Mouse (Mus musculus) MEL (cell line): Measurements from ENCODE around the gene B230217C12Rik. TPM values are rescaled to one million over a fixed set of nuclear protein-coding genes. Genes with fewer than 3 reads are reported as not detected.

Source experiments
- DNase-seq: peaks from one replicate; pipeline ENCODE4 v3.0.0; 2011; ENCODE audit warnings: low read depth, low spot score
- H3K27ac ChIP-seq: 2 replicates; pipeline ENCODE4 v1.5.1; 2012; ENCODE audit warnings: low read depth, mild to moderate bottlenecking, control low read depth, low read length, moderate library complexity; ENCODE audit not compliant: control insufficient read depth
- H3K27me3 ChIP-seq, 2 experiments: fragments of 150-350 bp in 1 of 2; sonication (generic) in 1 of 2; 2 replicates each; pipeline ENCODE4 v1.6.1; 2012; ENCODE audit warnings: low read length in 2 of 2, mild to moderate bottlenecking in 2 of 2, improper control_type of control experiment in 1 of 2, moderate library complexity in 1 of 2; ENCODE audit not compliant: insufficient read depth in 2 of 2, control insufficient read depth in 1 of 2
- H3K36me3 ChIP-seq, 2 experiments: 2 replicates each; pipeline ENCODE4 v1.6.1; 2012 to 2014; ENCODE audit warnings: low read length in 2 of 2, improper control_type of control experiment in 1 of 2, inconsistent platforms in 1 of 2, mild to moderate bottlenecking in 1 of 2; ENCODE audit not compliant: insufficient read depth in 2 of 2, control insufficient read depth in 1 of 2
- H3K4me1 ChIP-seq, 2 experiments: fragments of 150-350 bp in 1 of 2; sonication (generic) in 1 of 2; 2 replicates each; pipeline ENCODE4 v1.6.1; 2012; ENCODE audit warnings: low read length in 2 of 2, improper control_type of control experiment in 1 of 2, mild to moderate bottlenecking in 1 of 2; ENCODE audit not compliant: insufficient read depth in 2 of 2, control insufficient read depth in 1 of 2
- H3K4me3 ChIP-seq, 2 experiments: fragments of 150-350 bp in 1 of 2; sonication (generic) in 1 of 2; 2 replicates each; pipeline ENCODE4 v1.5.1; 2012; ENCODE audit warnings: low read depth in 2 of 2, low read length in 2 of 2, mild to moderate bottlenecking in 2 of 2, moderate library complexity in 2 of 2, control low read depth in 1 of 2, improper control_type of control experiment in 1 of 2; ENCODE audit not compliant: control insufficient read depth in 1 of 2, insufficient read depth in 1 of 2
- H3K79me2 ChIP-seq: 2 replicates; pipeline ENCODE4 v1.6.1; 2012; ENCODE audit warnings: mild to moderate bottlenecking, low read length, moderate library complexity; ENCODE audit not compliant: control insufficient read depth, poor library complexity, insufficient read depth
- H3K9ac ChIP-seq: 2 replicates; pipeline ENCODE4 v1.6.1; 2012; ENCODE audit warnings: low read depth, mild to moderate bottlenecking, control low read depth, low read length, moderate library complexity; ENCODE audit not compliant: control insufficient read depth, poor library complexity, severe bottlenecking
- H3K9me3 ChIP-seq: fragments of 150-350 bp; sonication (generic); replicated peaks from 2 replicates; pipeline ENCODE4 v1.6.1; 2012; ENCODE audit warnings: mild to moderate bottlenecking, low read length, improper control_type of control experiment, moderate library complexity; ENCODE audit not compliant: insufficient read depth
- BHLHE40 ChIP-seq: IDR thresholded peaks from 2 replicates; pipeline ENCODE4 v1.6.1; 2012; ENCODE audit warnings: low read depth, mild to moderate bottlenecking, inconsistent platforms, low read length, improper control_type of control experiment, borderline replicate concordance
- EP300 ChIP-seq, 2 experiments: IDR thresholded peaks; 2 replicates each; pipeline ENCODE4 v1.6.1; 2011; ENCODE audit warnings: improper control_type of control experiment in 2 of 2, low read length in 2 of 2, low read depth in 1 of 2, mild to moderate bottlenecking in 1 of 2
- HCFC1 ChIP-seq: IDR thresholded peaks from 2 replicates; pipeline ENCODE4 v1.6.1; 2012; ENCODE audit warnings: low read depth, mild to moderate bottlenecking, inconsistent platforms, low read length, improper control_type of control experiment, moderate library complexity
- JUND ChIP-seq: IDR thresholded peaks from 2 replicates; pipeline ENCODE4 v1.6.1; 2011; ENCODE audit warnings: low read depth, mild to moderate bottlenecking, improper control_type of control experiment, low read length
- KAT2A ChIP-seq: conservative IDR thresholded peaks from 2 replicates; pipeline ENCODE4 v1.6.1; 2012; ENCODE audit warnings: low read depth, low read length, improper control_type of control experiment, inconsistent platforms
- MAFK ChIP-seq: IDR thresholded peaks from 2 replicates; pipeline ENCODE4 v1.6.1; 2011; ENCODE audit warnings: low read depth, mild to moderate bottlenecking, low read length, improper control_type of control experiment, borderline replicate concordance
- MAX ChIP-seq: IDR thresholded peaks from 2 replicates; pipeline ENCODE4 v1.6.1; 2011; ENCODE audit warnings: low read length, improper control_type of control experiment
- MAZ ChIP-seq: IDR thresholded peaks from 2 replicates; pipeline ENCODE4 v1.6.1; 2012; ENCODE audit warnings: low read depth, mild to moderate bottlenecking, inconsistent platforms, low read length, improper control_type of control experiment
- MXI1 ChIP-seq: IDR thresholded peaks from 2 replicates; pipeline ENCODE4 v1.6.1; 2011; ENCODE audit warnings: mild to moderate bottlenecking, low read depth, low read length, improper control_type of control experiment
- MYB ChIP-seq: IDR thresholded peaks from 2 replicates; pipeline ENCODE4 v1.6.1; 2011; ENCODE audit warnings: mild to moderate bottlenecking, low read depth, low read length, improper control_type of control experiment
- MYC ChIP-seq: IDR thresholded peaks from 2 replicates; pipeline ENCODE4 v1.6.1; 2011; ENCODE audit warnings: low read depth, mild to moderate bottlenecking, low read length, improper control_type of control experiment, moderate library complexity
- POLR2AphosphoS2 ChIP-seq: IDR thresholded peaks from 2 replicates; pipeline ENCODE4 v1.6.1; 2011; ENCODE audit warnings: low read length, improper control_type of control experiment
- POLR2AphosphoS5 ChIP-seq: IDR thresholded peaks from 2 replicates; pipeline ENCODE4 v1.6.1; 2012; ENCODE audit warnings: low read depth, borderline replicate concordance, mild to moderate bottlenecking, inconsistent platforms, low read length, moderate library complexity, mixed read lengths
- RAD21 ChIP-seq: IDR thresholded peaks from 2 replicates; pipeline ENCODE4 v1.6.1; 2011; ENCODE audit warnings: mild to moderate bottlenecking, low read depth, low read length, improper control_type of control experiment
- RCOR1 ChIP-seq: IDR thresholded peaks from 2 replicates; pipeline ENCODE4 v1.6.1; 2012; ENCODE audit warnings: low read depth, mild to moderate bottlenecking, inconsistent platforms, low read length, improper control_type of control experiment
- SIN3A ChIP-seq: IDR thresholded peaks from 2 replicates; pipeline ENCODE4 v1.6.1; 2012; ENCODE audit warnings: low read length, improper control_type of control experiment, inconsistent platforms
- SMC3 ChIP-seq: IDR thresholded peaks from 2 replicates; pipeline ENCODE4 v1.6.1; 2011; ENCODE audit warnings: low read depth, low read length, improper control_type of control experiment
- TAL1 ChIP-seq: IDR thresholded peaks from 2 replicates; pipeline ENCODE4 v1.6.1; 2012; ENCODE audit warnings: mild to moderate bottlenecking, inconsistent platforms, low read length, moderate library complexity, mixed read lengths
- TCF12 ChIP-seq: IDR thresholded peaks from 2 replicates; pipeline ENCODE4 v1.6.1; 2014; ENCODE audit warnings: low read depth, mild to moderate bottlenecking, inconsistent platforms, low read length, improper control_type of control experiment, moderate library complexity
- USF1 ChIP-seq: IDR thresholded peaks from 2 replicates; pipeline ENCODE4 v1.6.1; 2014; ENCODE audit warnings: low read depth, mild to moderate bottlenecking, inconsistent platforms, low read length, improper control_type of control experiment, moderate library complexity
- USF2 ChIP-seq, 2 experiments: IDR thresholded peaks; 2 replicates each; pipeline ENCODE4 v1.6.1; 2011 to 2012; ENCODE audit warnings: improper control_type of control experiment in 2 of 2, low read length in 2 of 2, borderline replicate concordance in 1 of 2, inconsistent platforms in 1 of 2, low read depth in 1 of 2, mild to moderate bottlenecking in 1 of 2; ENCODE audit not compliant: insufficient read depth in 1 of 2
- ZC3H11A ChIP-seq: IDR thresholded peaks from 2 replicates; pipeline ENCODE4 v1.6.1; 2012; ENCODE audit warnings: low read depth, mild to moderate bottlenecking, inconsistent platforms, low read length, improper control_type of control experiment
- ZKSCAN1 ChIP-seq: IDR thresholded peaks from 2 replicates; pipeline ENCODE4 v1.6.1; 2012; ENCODE audit warnings: low read depth, mild to moderate bottlenecking, inconsistent platforms, low read length, improper control_type of control experiment, moderate library complexity
- ZMIZ1 ChIP-seq: IDR thresholded peaks from 2 replicates; pipeline ENCODE4 v1.6.1; 2012; ENCODE audit warnings: low read depth, mild to moderate bottlenecking, inconsistent platforms, low read length, improper control_type of control experiment, moderate library complexity
- ZNF384 ChIP-seq: IDR thresholded peaks from 2 replicates; pipeline ENCODE4 v1.6.1; 2012; ENCODE audit warnings: low read depth, mild to moderate bottlenecking, inconsistent platforms, low read length, improper control_type of control experiment
- polyA plus RNA-seq, 2 experiments: library from polyadenylated mRNA; stranded (reverse) in 1 of 2; unstranded in 1 of 2; fragments of >175 nt in 1 of 2; fragments of >200 nt in 1 of 2; gene quantifications; 2 replicates each; pipeline versions ENCODE4 v1.2.1 to v1.2.4; 2012; ENCODE audit warnings: low replicate concordance in 2 of 2, low read depth in 1 of 2; ENCODE audit not compliant: insufficient read length in 2 of 2, insufficient read depth in 1 of 2, missing spikeins in 1 of 2
- total RNA-seq: library from RNA; depleted of rRNA; stranded (reverse); fragments of 300-350 nt; gene quantifications from 2 replicates; pipeline ENCODE4 v1.2.3, GENCODE M21; 2012

Gene B230217C12Rik
- total and polyA plus RNA-seq, 3 experiments, result 0.81 TPM; not detected in 2

- TF ChIP-seq EP300 (IDR thresholded peaks at IDR 0.05; ENCODE audit: low read depth in 1 of 2, low read length in 2 of 2) (no peak), KAT2A (no peak), SMC3 (no peak), USF1 (no peak), RCOR1 (no peak), HCFC1 (no peak), ZNF384 (no peak), TCF12 (no peak), RAD21 (no peak)
- H3K36me3 ChIP-seq, result peaks cover 0 to 7% of the 10 kb centered on the region in 2 experiments; a peak in 2 of 4 replicates
- no peaks in the 10 kb centered on the region for H3K27me3 ChIP-seq
- no peak overlapping the region for H3K9ac ChIP-seq
- no peak overlapping the region for H3K4me3 ChIP-seq
- no peak overlapping the region for H3K27ac ChIP-seq
- DNase-seq, result no peak
- H3K9me3 ChIP-seq, result no peaks in the 10 kb centered on the region
- H3K79me2 ChIP-seq, result no peaks in the 10 kb centered on the region
- peaks cover 0 to 11% of the 10 kb centered on the region in 2 experiments; a peak in 3 of 4 replicates for H3K4me1 ChIP-seq
Observed at GRCm38 (mm10) chr11:97811569-97812362, 28.8 kb upstream of the B230217C12Rik start.

- Histone ChIP-seq H3K27ac (no peak overlapping the region), H3K36me3 (peaks cover 0 to 7% of the 10 kb centered on the region in 2 experiments; a peak in 2 of 4 replicates), H3K79me2 (no peaks in the 10 kb centered on the region), H3K27me3 (no peaks in the 10 kb centered on the region), H3K9me3 (no peaks in the 10 kb centered on the region), H3K4me1 (peaks cover 2 to 11% of the 10 kb centered on the region in 2 experiments), H3K9ac (no peak overlapping the region), H3K4me3 (no peak overlapping the region)
- DNase-seq, result no peak
- no peak for TF ChIP-seq MAZ
- TF ChIP-seq HCFC1, result no peak
- no peak for TF ChIP-seq ZKSCAN1
- no peak for TF ChIP-seq BHLHE40
- no peak for TF ChIP-seq MYB
Observed at GRCm38 (mm10) chr11:97812491-97812921, 28.1 kb upstream of the B230217C12Rik start.

- no peak overlapping the region for H3K27ac ChIP-seq
- peaks cover 4 to 16% of the 10 kb centered on the region in 2 experiments for H3K4me1 ChIP-seq
- H3K4me3 ChIP-seq, result no peak overlapping the region
- no peaks in the 10 kb centered on the region for H3K27me3 ChIP-seq
- DNase-seq, result no peak
- H3K79me2 ChIP-seq, result no peaks in the 10 kb centered on the region
- no peak overlapping the region for H3K9ac ChIP-seq
- TF ChIP-seq ZMIZ1 (no peak), SIN3A (no peak), USF2 (IDR thresholded peaks at IDR 0.05; ENCODE audit: borderline replicate concordance in 1 of 2, insufficient read depth in 1 of 2, low read depth in 1 of 2, low read length in 2 of 2) (no peak), POLR2AphosphoS2 (no peak), JUND (no peak), MXI1 (no peak), POLR2AphosphoS5 (no peak), TAL1 (no peak), MYB (no peak), ZNF384 (no peak), MAFK (no peak), MYC (no peak), ZKSCAN1 (no peak), MAX (no peak), EP300 (IDR thresholded peaks at IDR 0.05; ENCODE audit: low read depth in 1 of 2, low read length in 2 of 2) (no peak), ZC3H11A (no peak)
- TF ChIP-seq, all 39 proteins: peak for 0
- Histone ChIP-seq H3K36me3 (peaks cover 0 to 12% of the 10 kb centered on the region in 2 experiments; a peak in 2 of 4 replicates), H3K9me3 (no peaks in the 10 kb centered on the region)
Observed at GRCm38 (mm10) chr11:97813085-97813484, 27.5 kb upstream of the B230217C12Rik start.
